Mouse (Mus musculus) brain, embryonic 14.5 days (tissue): ENCODE measurements around the gene Gys2.

ENCODE experiments used
- CTCF ChIP-seq: fragments of 200-500 bp; IDR thresholded peaks from 2 replicates; pipeline ENCODE4 v1.5.1; 2012; ENCODE audit warnings: inconsistent platforms, mild to moderate bottlenecking, moderate library complexity, borderline replicate concordance; ENCODE audit not compliant: insufficient read depth, insufficient read length; ENCODE audit errors: extremely low read depth
- POLR2A ChIP-seq: fragments of 200-500 bp; IDR thresholded peaks from 2 replicates; pipeline ENCODE4 v1.6.1; 2012; ENCODE audit warnings: mild to moderate bottlenecking, inconsistent platforms, borderline replicate concordance; ENCODE audit not compliant: poor library complexity, insufficient read depth, insufficient read length, severe bottlenecking; ENCODE audit errors: extremely low read depth

DNA sequence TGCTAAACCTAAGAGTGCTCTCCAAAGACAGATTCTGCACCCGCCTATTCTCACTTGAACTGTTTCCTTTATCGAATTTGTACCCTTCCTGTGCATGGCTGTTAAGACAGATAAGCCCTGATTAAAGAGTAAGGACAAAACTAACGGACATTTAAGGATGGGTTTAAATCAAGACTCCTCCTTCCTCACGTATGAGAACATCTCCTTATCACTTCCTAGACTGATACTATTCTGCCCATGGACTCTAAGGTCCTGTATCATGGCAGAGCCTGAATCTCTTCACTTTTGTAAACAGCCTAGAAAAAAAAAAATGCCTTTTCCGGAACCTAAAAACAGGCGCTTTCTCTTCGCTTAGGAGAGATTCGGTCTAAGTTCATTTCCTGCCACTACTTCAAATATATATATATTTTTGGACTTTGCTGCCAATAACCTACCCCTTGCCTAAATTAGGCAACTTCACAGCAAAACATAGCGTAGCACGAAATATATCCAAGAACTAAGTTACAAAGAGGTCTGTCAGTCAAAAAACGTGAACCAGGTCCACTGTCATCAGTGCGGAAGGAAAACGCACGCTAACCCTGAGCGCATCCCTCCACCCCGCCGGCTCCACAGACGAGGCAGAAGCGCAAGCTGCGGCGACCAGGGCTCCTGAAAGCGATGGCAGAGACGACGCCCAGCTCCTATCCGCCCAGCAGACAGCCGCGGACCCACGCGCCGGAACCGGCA lies 86.5 kb downstream of the Gys2 start:
- TF ChIP-seq CTCF (no peak), POLR2A (no peak)
